Mouse (Mus musculus) embryonic facial prominence, embryonic 15.5 days (tissue): Measurements from ENCODE around the gene Pdk1. TPM values are rescaled to one million over a fixed set of nuclear protein-coding genes. Genes with fewer than 3 reads are reported as not detected.
"Not testable (repeated sequence)": the region's sequence is repeated elsewhere in the genome, so short reads cannot be mapped to it uniquely, and the experiment has no call there.

ENCODE experiments used
- ATAC-seq: fragments of 200-750 bp; cut with Nextera tagmentation; 2 replicates; pipeline ENCODE4 v1.8.0; 2017; ENCODE audit warnings: low read depth, moderate TSS enrichment; ENCODE audit not compliant: insufficient number of reproducible peaks, low FRiP score, low TSS enrichment
- H3K27ac ChIP-seq: fragments of 300-500 bp; sonication (generic); replicated peaks from 2 replicates; pipeline ENCODE4 v1.5.1; 2015; ENCODE audit warnings: mild to moderate bottlenecking, inconsistent platforms
- H3K27me3 ChIP-seq: fragments of 300-500 bp; sonication (generic); 2 replicates; pipeline ENCODE4 v1.6.1; 2015; ENCODE audit warnings: inconsistent platforms
- H3K36me3 ChIP-seq: fragments of 300-500 bp; sonication (generic); 2 replicates; pipeline ENCODE4 v1.6.1; 2015; ENCODE audit warnings: mild to moderate bottlenecking, inconsistent platforms
- H3K4me1 ChIP-seq: fragments of 300-500 bp; sonication (generic); 2 replicates; pipeline ENCODE4 v1.6.1; 2015; ENCODE audit warnings: inconsistent platforms
- H3K4me2 ChIP-seq: fragments of 300-500 bp; sonication (generic); replicated peaks from 2 replicates; pipeline ENCODE4 v1.6.1; 2015; ENCODE audit warnings: mild to moderate bottlenecking, inconsistent platforms
- H3K4me3 ChIP-seq: fragments of 300-500 bp; sonication (generic); replicated peaks from 2 replicates; pipeline ENCODE4 v1.5.1; 2015; ENCODE audit warnings: mild to moderate bottlenecking, inconsistent platforms
- H3K9ac ChIP-seq: fragments of 300-500 bp; sonication (generic); 2 replicates; pipeline ENCODE4 v1.6.1; 2015; ENCODE audit warnings: inconsistent platforms
- H3K9me3 ChIP-seq: fragments of 300-500 bp; sonication (generic); replicated peaks from 2 replicates; pipeline ENCODE4 v1.6.1; 2016; ENCODE audit warnings: inconsistent platforms
- WGBS: fragments of 180-500 bp; shearing (Covaris S2); methylation state at CpG from one replicate; pipeline ENCODE4 v1.1.7; 2015; 5-methylcytosine and 5-hydroxymethylcytosine counted together
- polyA plus RNA-seq: library from polyadenylated mRNA; unstranded; fragments of >200 nt; fragmentation: Nextera tagmentation; extraction: Ambion mirVana; gene quantifications from 2 replicates; pipeline ENCODE4 v1.2.1, GENCODE M21; 2015

Pdk1 gene
- polyA plus RNA-seq, 1 experiment from 2014 or later: 58.1 TPM

DNA sequence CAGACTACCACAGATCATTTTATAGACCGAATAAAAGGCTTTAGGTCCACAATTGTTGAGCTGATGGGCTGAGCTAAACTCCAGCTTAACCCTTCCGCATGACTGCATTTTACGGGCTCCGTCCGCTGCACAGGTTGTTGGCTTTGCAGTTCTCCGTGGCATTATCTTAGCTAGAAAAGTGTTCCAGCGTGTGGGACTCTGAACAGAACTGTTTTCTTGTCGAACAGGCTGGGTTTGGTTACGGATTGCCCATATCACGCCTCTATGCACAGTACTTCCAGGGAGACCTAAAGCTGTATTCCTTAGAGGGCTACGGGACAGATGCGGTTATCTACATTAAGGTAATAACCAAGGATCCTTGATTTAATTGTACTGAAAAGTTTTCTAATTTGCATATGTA, 24.4 kb downstream of the Pdk1 start:
- Histone ChIP-seq H3K9me3 (no peaks in the 10 kb centered on the region), H3K4me1 (no peaks in the 10 kb centered on the region), H3K36me3 (peaks cover 28% of the 10 kb centered on the region), H3K27ac (no peak overlapping the region), H3K9ac (no peak overlapping the region), H3K27me3 (no peaks in the 10 kb centered on the region), H3K4me2 (no peak overlapping the region), H3K4me3 (no peak overlapping the region)
- no peak for ATAC-seq
- 78% methylated on average over 12 of the region's 12 CpGs for WGBS

DNA sequence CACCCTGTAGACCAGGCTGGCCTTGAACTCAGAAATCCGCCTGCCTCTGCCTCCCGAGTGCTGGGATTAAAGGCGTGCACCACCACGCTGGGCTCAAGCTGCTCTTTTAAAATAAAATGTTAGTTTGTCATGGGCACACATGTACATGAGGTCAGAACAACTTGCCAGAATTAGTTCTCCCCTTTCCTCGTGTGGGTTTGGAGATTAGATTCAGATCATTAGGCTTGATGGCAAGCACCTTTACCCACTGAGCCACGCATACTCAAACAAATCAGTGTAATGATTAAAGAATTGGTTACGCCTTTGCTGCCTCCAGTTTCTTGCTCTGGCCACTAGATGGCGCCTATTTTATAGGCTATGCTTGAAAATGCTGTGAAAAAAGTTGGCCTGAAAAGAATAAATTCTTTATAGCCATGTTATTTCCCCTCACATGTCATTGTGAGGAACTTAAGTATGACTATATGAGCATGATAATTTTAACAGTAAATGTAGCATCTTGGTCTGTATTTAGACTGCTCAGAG, 25.4 kb downstream of the Pdk1 start:
- Histone ChIP-seq H3K9ac (no peak overlapping the region), H3K27ac (no peak overlapping the region), H3K27me3 (no peaks in the 10 kb centered on the region), H3K9me3 (no peaks in the 10 kb centered on the region), H3K4me3 (no peak overlapping the region), H3K4me2 (no peak overlapping the region), H3K4me1 (no peaks in the 10 kb centered on the region), H3K36me3 (peaks cover 18% of the 10 kb centered on the region; the same call in 1 of the 2 replicates)
- 47% methylated on average over 8 of the region's 8 CpGs for WGBS
- no peak for ATAC-seq

DNA sequence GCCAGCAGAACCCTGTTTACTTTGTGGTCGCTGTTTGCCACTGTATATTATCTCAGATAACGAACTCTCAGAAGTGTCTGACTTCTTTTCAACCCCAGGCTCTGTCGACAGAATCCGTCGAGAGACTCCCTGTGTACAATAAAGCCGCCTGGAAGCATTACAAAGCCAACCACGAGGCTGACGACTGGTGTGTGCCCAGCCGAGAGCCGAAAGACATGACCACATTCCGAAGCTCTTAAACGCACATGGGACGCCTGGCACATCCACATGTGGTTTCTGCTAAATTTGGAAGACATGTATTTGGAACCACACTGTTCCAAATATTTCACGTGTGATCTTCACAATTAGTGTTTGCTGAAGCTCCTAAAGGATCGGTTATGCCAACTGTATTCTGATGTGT, 26.9 kb downstream of the Pdk1 start:
- no peaks in the 10 kb centered on the region for H3K4me1 ChIP-seq
- H3K9me3 ChIP-seq: no peaks in the 10 kb centered on the region
- peaks cover 13% of the 10 kb centered on the region; the same call in 1 of the 2 replicates for H3K36me3 ChIP-seq
- 59% methylated on average over 15 of the region's 15 CpGs for WGBS
- no peak overlapping the region for H3K4me3 ChIP-seq
- no peak overlapping the region for H3K27ac ChIP-seq
- H3K4me2 ChIP-seq: no peak overlapping the region
- no peaks in the 10 kb centered on the region for H3K27me3 ChIP-seq
- H3K9ac ChIP-seq: no peak overlapping the region
- no peak for ATAC-seq

DNA sequence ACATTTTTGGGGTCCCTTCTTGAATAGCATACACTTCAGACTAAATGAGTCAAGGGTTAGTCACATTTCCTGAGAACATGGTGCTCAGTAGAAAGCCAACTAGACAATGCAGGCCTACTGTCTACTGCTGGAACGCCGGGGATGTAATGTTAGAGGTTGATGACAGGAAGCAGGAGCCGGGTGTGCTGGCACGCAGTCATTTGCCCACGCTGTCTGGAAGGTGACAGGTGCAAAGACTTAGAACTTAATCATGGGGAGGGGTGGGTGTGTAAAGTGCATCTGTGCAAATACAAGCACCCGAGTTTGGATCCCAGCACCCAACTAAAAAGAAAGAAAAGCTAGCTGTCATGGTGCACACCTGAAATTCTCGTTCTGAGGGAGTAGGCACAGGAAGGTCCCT, 32.1 kb downstream of the Pdk1 start:
- Histone ChIP-seq H3K27me3 (no peaks in the 10 kb centered on the region), H3K36me3 (peaks cover 3% of the 10 kb centered on the region; the same call in 1 of the 2 replicates), H3K4me2 (no peak overlapping the region), H3K4me1 (no peaks in the 10 kb centered on the region), H3K27ac (no peak overlapping the region), H3K9ac (no peak overlapping the region), H3K9me3 (no peaks in the 10 kb centered on the region), H3K4me3 (no peak overlapping the region)
- ATAC-seq: no peak
- WGBS: 80% methylated on average over 7 of the region's 7 CpGs

DNA sequence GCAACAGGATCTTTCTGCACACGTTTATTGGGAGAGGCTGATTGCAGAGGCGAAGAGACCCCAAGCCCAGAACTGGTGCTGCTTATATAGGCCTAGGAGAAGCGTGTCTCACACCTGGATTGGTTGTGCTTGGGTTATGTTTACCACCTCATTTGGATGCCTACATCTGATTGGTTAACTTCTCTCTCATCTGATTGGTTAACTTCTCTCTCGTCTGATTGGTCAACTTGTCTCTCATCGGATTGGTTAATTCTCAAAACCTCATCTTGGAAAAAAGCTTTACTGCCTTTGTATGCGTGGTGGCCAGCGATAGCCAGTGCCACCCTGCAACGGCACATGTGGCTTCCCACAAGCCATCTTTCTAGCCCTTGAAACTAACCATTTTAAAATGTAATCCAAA, 33.3 kb downstream of the Pdk1 start:
- not testable (repeated sequence) for H3K36me3 ChIP-seq, H3K4me3 ChIP-seq, H3K27ac ChIP-seq, H3K4me2 ChIP-seq, H3K9me3 ChIP-seq, H3K27me3 ChIP-seq, H3K9ac ChIP-seq, ATAC-seq, H3K4me1 ChIP-seq
- 88% methylated on average over 8 of the region's 8 CpGs for WGBS

DNA sequence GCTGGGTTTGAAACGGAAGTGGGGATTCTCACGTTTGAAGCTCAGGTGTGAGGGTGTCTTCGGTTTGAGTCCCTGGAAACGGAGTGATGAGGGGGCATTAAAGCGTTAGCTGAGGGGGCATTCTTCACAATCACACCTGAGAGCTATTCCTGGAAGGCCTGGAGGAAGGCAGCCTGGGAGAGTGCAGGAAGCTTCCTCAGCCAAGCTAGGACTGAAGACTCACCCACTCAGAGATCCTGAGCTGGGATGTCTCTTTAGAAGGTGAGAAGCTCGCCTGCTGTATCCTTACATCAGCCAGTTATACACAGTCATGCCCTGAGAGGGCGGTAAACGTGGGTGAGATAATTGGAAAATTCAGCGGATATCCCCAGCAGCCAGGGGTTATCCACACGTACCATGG, 40.9 kb downstream of the Pdk1 start:
- 73% methylated on average over 10 of the region's 10 CpGs for WGBS

DNA sequence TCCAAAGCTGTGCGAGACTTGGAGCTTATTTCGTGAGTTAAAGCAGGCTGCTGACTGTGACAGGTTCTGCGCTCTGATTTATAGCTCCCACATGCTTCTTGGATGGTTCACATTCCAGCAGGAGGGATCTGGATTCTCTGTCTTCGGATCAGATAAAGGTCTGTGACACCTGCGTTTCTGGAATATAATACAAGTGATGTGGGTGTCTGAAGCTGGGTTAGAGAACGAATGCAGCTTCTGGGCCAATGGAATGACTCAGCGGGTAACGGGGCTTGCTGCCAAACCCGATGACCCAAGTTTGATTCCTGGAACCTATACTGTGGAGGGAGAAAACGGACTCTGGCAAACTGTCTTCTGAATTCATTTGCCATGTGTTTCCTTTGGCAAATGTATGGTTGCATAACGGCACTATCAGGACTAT, 46.2 kb downstream of the Pdk1 start:
- H3K27me3 ChIP-seq: no peaks in the 10 kb centered on the region
- no peak overlapping the region for H3K27ac ChIP-seq
- 59% methylated on average over 11 of the region's 11 CpGs for WGBS
- no peak overlapping the region for H3K9ac ChIP-seq
- H3K4me1 ChIP-seq: no peaks in the 10 kb centered on the region
- H3K4me2 ChIP-seq: no peak overlapping the region
- no peaks in the 10 kb centered on the region for H3K36me3 ChIP-seq
- H3K9me3 ChIP-seq: no peaks in the 10 kb centered on the region
- H3K4me3 ChIP-seq: no peak overlapping the region
- no peak for ATAC-seq

More for the DNA sequence above, 40.9 kb downstream of the Pdk1 start:
- Histone ChIP-seq H3K9ac (no peak overlapping the region), H3K4me2 (no peak overlapping the region), H3K27ac (no peak overlapping the region), H3K4me3 (no peak overlapping the region), H3K36me3 (no peaks in the 10 kb centered on the region), H3K9me3 (no peaks in the 10 kb centered on the region), H3K27me3 (no peaks in the 10 kb centered on the region), H3K4me1 (no peaks in the 10 kb centered on the region)
- ATAC-seq: no peak

DNA sequence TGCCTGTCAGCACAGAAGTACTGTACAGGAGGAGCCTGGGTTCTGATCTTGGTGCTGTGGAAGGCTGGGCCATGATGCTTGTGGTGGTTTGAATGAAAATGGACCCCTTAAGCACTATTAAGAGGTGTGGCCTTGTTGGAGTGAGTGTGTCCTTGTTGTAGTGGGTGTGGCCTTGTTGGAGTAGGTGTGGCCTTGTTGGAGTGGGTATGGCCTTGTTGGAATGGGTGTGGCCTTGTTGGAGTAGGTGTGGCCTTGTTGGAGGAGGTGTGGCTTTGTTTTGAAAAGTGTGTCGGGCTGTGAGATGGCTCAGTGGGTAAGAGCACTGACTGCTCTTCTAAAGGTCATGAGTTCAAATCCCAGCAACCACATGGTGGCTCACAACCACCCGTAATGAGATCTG, 51.9 kb downstream of the Pdk1 start:
- H3K4me3 ChIP-seq, H3K27me3 ChIP-seq, H3K4me2 ChIP-seq, H3K27ac ChIP-seq, H3K36me3 ChIP-seq, H3K9me3 ChIP-seq, ATAC-seq, H3K9ac ChIP-seq, H3K4me1 ChIP-seq: not testable (repeated sequence)
- WGBS: 79% methylated on average over 2 of the region's 2 CpGs

DNA sequence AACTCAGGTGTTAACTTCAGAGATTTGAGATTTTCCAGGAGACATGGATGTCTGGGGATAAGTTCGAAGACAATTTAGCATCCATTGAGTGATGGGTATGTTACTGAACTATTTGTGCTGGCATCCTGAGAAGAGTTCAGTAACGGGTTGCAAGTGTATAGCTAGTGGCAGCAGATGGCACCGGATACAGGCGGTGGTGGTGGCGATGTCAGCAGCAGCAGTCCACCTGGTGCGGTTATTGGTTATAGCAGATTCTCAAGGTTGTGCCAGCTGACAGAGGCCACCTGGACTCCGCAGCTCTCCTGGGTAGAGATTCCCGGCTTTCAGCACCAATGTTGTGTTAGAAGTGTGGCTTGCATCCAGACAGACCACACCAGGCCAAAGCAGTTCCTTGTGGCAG, 61.0 kb downstream of the Pdk1 start:
- no peak overlapping the region for H3K4me3 ChIP-seq
- no peak overlapping the region for H3K9ac ChIP-seq
- H3K4me1 ChIP-seq: peaks cover 6% of the 10 kb centered on the region; the same call in 1 of the 2 replicates
- WGBS: 89% methylated on average over 8 of the region's 8 CpGs
- H3K27ac ChIP-seq: no peak overlapping the region
- H3K36me3 ChIP-seq: no peaks in the 10 kb centered on the region
- no peak overlapping the region for H3K4me2 ChIP-seq
- H3K9me3 ChIP-seq: no peaks in the 10 kb centered on the region
- no peak for ATAC-seq
- no peaks in the 10 kb centered on the region for H3K27me3 ChIP-seq

DNA sequence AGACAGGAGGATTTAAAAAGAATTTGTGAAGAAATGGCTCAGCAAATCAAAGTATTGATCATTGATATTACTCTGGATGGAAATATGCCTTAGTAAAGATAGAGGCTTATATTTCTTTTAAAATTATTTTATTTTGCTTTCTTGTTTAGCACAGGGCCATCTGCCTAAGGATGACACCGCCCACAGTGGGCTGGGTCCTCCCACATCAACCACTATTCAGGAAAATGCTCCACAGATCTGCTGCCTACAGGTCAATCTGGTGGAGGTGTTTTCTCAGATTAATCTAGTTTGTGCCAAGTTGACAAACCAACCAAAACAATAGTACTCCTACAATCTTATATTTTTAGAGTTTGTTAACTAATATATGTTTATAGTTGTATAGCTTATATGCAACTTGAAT, 63.7 kb downstream of the Pdk1 start:
- WGBS: 77% methylated on average over 1 of the region's 1 CpGs
- Histone ChIP-seq H3K36me3 (no peaks in the 10 kb centered on the region), H3K9ac (no peak overlapping the region)

DNA sequence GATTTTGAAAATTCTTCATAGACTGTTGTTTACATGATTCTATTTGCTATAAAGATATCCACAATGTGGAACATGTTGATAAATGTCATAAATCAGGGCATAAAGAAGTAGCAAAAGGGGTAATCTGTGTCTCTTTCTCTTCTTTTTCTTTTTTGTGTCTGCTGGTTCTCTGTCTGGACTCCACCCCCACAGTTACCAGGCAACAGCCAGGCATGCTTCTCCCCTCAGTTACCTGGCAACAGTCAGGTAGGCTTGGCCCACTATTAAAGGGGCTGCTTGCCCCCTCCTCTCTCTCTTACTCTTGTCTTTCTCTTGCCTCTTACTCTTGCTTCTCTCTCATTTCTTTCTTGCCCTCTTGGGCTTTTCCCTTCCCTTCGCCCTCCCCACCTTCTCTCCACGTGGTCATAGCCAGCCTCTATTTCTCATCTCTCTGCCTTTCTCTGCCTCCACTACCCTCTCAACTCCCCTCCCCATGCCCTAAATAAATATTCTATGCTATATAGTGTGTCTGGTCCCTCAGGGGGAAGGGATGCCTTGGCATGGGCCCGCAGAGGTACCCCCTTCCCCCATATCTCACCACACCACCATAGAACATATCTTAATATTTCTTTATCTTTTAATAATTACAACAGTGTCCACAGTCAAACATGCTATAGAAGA, 64.8 kb downstream of the Pdk1 start:
- Histone ChIP-seq H3K4me1 (peaks cover 6% of the 10 kb centered on the region; the same call in 1 of the 2 replicates), H3K9ac (no peak overlapping the region), H3K27me3 (no peaks in the 10 kb centered on the region), H3K9me3 (no peaks in the 10 kb centered on the region), H3K4me3 (no peak overlapping the region), H3K27ac (no peak overlapping the region), H3K4me2 (no peak overlapping the region), H3K36me3 (no peaks in the 10 kb centered on the region)
- 87% methylated on average over 3 of the region's 3 CpGs for WGBS
- ATAC-seq: no peak

More for the DNA sequence above, 63.7 kb downstream of the Pdk1 start:
- H3K4me1 ChIP-seq: peaks cover 6% of the 10 kb centered on the region; the same call in 1 of the 2 replicates
- no peaks in the 10 kb centered on the region for H3K27me3 ChIP-seq
- no peak overlapping the region for H3K4me3 ChIP-seq
- H3K4me2 ChIP-seq: no peak overlapping the region
- H3K9me3 ChIP-seq: no peaks in the 10 kb centered on the region
- H3K27ac ChIP-seq: no peak overlapping the region
- ATAC-seq: no peak
